Mouse (Mus musculus) lung, adult 2 months (tissue): Measurements from ENCODE around the gene Rps12.

Experiments
- CTCF ChIP-seq: fragments of 200-500 bp; IDR thresholded peaks from 2 replicates; pipeline ENCODE4 v1.5.1; 2011; ENCODE audit warnings: mild to moderate bottlenecking, low read length, control low read depth; ENCODE audit not compliant: insufficient read depth
- POLR2A ChIP-seq: fragments of 200-500 bp; IDR thresholded peaks from 2 replicates; pipeline ENCODE4 v1.6.1; 2011; ENCODE audit warnings: low read depth, mild to moderate bottlenecking, control low read depth, low read length, borderline replicate concordance; ENCODE audit errors: extremely low read depth

DNA sequence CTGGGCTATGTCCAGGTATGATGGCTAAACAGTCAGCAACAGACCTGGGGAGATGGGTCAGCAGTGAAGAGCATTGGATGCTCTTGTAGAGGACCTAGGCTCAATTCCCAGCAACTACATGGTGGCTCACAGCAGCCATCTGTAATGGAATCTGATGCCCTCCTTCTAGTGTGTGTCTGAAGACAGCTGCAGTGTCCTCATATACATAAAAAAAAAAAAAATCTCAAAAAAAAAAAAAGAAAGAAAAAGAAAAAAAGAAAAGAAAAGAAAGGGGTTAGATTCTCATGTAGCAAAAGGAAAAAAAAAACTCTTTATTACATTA lies 25.3 kb upstream of the Rps12 start:
- TF ChIP-seq POLR2A = no peak
- TF ChIP-seq CTCF = no peak
